Mouse (Mus musculus) forebrain, embryonic 14.5 days (tissue): ENCODE data around the gene Hvcn1. TPM values are rescaled to one million over a fixed set of nuclear protein-coding genes. Genes with fewer than 3 reads are reported as not detected.
"Not testable (repeated sequence)": the region's sequence is repeated elsewhere in the genome, so short reads cannot be mapped to it uniquely, and the experiment has no call there.

Source experiments
- ATAC-seq: fragments of 200-750 bp; cut with Nextera tagmentation; 2 replicates; pipeline ENCODE4 v1.8.0; 2017; ENCODE audit warnings: mild to moderate bottlenecking, moderate library complexity
- DNase-seq: peaks from one replicate; pipeline ENCODE4 v3.0.0-alpha.2; 2015; ENCODE audit warnings: low spot score
- H3K27ac ChIP-seq: fragments of 300-500 bp; sonication (generic); 2 replicates; pipeline ENCODE4 v1.5.1; 2014; ENCODE audit warnings: low read depth, mild to moderate bottlenecking, control low read depth, low read length, moderate library complexity
- H3K27me3 ChIP-seq: fragments of 300-500 bp; sonication (generic); replicated peaks from 2 replicates; pipeline ENCODE4 v1.6.1; 2014; ENCODE audit warnings: low read length, control low read depth, mixed read lengths; ENCODE audit not compliant: control insufficient read depth, insufficient read depth
- H3K36me3 ChIP-seq: fragments of 300-500 bp; sonication (generic); 2 replicates; pipeline ENCODE4 v1.6.1; 2014; ENCODE audit warnings: low read length, control low read depth; ENCODE audit not compliant: control insufficient read depth, insufficient read depth
- H3K4me1 ChIP-seq: fragments of 300-500 bp; sonication (generic); 2 replicates; pipeline ENCODE4 v1.6.1; 2014; ENCODE audit warnings: antibody characterized with exemption, low read length, control low read depth; ENCODE audit not compliant: control insufficient read depth, insufficient read depth
- H3K4me2 ChIP-seq: fragments of 300-500 bp; sonication (generic); 2 replicates; pipeline ENCODE4 v1.6.1; 2014; ENCODE audit warnings: mild to moderate bottlenecking, control low read depth, low read length
- H3K4me3 ChIP-seq: fragments of 300-500 bp; sonication (generic); 2 replicates; pipeline ENCODE4 v1.5.1; 2014; ENCODE audit warnings: low read depth, low read length, control low read depth
- H3K9ac ChIP-seq: fragments of 300-500 bp; sonication (generic); 2 replicates; pipeline ENCODE4 v1.6.1; 2014; ENCODE audit warnings: mild to moderate bottlenecking, low read length, control low read depth, moderate library complexity
- H3K9me3 ChIP-seq: fragments of 300-500 bp; sonication (generic); replicated peaks from 2 replicates; pipeline ENCODE4 v1.6.1; 2016; ENCODE audit warnings: low read length, control low read depth, mixed read lengths; ENCODE audit not compliant: control insufficient read depth
- WGBS: fragments of 180-500 bp; shearing (Covaris S2); extraction: QIAGEN DNeasy Blood & Tissue Kit; methylation state at CpG from one replicate; pipeline ENCODE4 v1.1.7; 2014; 5-methylcytosine and 5-hydroxymethylcytosine counted together
- polyA plus RNA-seq: library from polyadenylated mRNA; unstranded; fragments of >200 nt; fragmentation: Nextera tagmentation; extraction: Ambion mirVana; gene quantifications from 2 replicates; pipeline ENCODE4 v1.2.1, GENCODE M21; 2014

The Hvcn1 gene
- polyA plus RNA-seq, 1 experiment from 2014 or later, result 2.4 TPM

DNA sequence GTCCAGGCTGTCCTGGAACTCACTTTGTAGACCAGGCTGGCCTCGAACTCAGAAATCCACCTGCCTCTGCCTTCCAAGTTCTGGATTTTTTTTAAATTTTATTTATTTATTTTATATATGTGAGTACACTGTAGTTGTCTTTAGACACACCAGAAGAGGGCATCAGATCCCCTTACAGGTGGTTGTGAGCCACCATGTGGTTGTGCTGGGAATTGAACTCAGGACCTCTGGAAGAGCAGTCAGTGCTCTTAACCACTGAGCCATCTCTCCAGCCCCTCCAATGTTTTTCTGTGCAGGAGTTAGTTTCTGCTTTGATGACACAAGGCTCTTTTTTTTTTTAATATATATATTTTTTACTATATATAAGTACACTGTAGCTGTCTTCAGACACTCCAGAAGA lies 6.2 kb downstream of the Hvcn1 start:
- H3K27me3 ChIP-seq, ATAC-seq, DNase-seq, H3K36me3 ChIP-seq, H3K4me3 ChIP-seq, H3K4me2 ChIP-seq, H3K9ac ChIP-seq, H3K4me1 ChIP-seq, H3K9me3 ChIP-seq, H3K27ac ChIP-seq: not testable (repeated sequence)
- 94% methylated on average over 1 of the region's 1 CpGs for WGBS

DNA sequence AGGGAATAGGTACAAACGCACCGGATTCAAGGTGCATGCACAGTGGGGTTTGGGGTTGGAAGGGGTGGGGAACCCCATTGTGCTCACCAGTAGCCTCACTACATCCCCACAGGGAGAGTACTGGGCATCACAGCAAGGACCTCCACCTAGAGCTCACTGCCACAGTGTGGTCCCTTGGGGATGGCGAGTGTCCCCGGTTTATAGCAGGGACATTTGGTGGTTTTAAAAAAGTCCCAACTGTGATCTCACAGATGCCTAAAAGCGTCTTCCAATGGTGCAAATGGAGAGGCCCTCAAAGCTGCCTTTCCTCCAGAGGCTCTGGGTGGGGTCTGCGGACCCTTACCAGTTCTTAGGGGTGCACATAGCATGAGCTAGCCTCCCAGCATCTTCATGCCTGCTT lies 7.3 kb downstream of the Hvcn1 start:
- Histone ChIP-seq H3K4me2 (no peak overlapping the region), H3K9ac (no peak overlapping the region), H3K27me3 (no peaks in the 10 kb centered on the region), H3K9me3 (no peaks in the 10 kb centered on the region), H3K36me3 (no peaks in the 10 kb centered on the region), H3K27ac (no peak overlapping the region), H3K4me1 (peaks cover 7% of the 10 kb centered on the region), H3K4me3 (no peak overlapping the region)
- WGBS, result 93% methylated on average over 6 of the region's 6 CpGs
- DNase-seq (no peak), ATAC-seq (no peak)

DNA sequence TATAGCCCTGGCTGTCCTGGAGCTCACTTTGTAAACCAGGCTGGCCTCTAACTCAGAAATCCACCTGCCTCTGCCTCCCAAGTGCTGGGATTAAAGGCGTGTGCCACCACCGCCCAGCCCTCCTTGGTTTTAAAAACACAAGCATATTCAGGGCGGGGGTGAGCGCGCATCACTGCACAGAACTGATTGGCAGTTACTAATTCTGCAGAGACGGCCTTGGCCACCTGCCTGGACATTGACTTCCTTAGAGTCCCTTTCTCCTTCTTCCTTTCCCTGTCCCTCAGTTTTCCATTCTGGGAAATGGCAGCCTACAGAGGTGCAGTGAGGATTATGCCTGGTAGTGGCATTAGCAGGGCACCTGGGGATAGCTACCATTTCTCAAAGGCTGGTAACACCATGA lies 11.0 kb downstream of the Hvcn1 start:
- no peaks in the 10 kb centered on the region for H3K4me1 ChIP-seq
- no peak overlapping the region for H3K9ac ChIP-seq
- no peaks in the 10 kb centered on the region for H3K36me3 ChIP-seq
- H3K9me3 ChIP-seq, result no peaks in the 10 kb centered on the region
- ATAC-seq, result no peak
- no peak overlapping the region for H3K4me2 ChIP-seq
- H3K4me3 ChIP-seq, result no peak overlapping the region
- H3K27ac ChIP-seq, result no peak overlapping the region
- WGBS, result 74% methylated on average over 6 of the region's 6 CpGs
- no peak for DNase-seq
- H3K27me3 ChIP-seq, result no peaks in the 10 kb centered on the region

DNA sequence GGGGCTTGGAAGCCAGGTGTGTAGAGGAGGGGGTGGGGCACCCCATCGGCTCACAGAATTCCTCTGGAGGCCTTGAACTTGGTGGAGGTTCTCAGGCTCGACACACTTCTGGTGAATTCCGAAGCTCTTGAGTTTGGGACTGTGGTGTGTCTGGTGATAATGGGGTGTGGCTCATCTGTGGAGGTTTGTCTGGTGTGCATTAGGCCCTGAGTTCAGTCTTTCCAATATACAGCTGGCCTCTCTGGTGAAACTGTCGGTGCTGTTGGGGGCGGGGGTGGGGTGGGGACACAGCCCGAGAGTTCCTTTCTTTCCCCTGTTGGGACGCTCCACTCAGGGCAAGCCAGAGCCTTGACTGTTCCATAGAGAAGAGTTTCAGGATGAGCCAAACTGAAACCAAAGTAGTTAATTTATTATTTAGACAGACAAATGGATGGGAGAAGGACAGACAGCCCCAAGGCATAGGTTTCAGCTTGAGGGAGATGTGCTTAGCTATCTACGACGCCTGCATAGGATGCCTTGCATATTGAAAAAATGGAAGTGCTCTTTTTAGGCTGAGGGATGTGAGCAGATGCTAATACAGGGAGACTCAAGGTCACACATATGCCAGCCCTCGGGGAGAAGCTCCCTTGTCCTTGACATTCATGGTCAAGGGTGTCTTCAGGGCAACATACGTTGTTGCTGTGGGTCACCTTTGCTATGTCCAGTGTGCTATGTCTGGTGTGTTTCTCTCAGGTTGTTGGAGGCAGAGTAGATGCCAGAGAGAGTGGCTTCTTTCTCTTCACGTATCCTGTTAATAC lies 11.7 kb downstream of the Hvcn1 start:
- no peak for ATAC-seq
- 95% methylated on average over 12 of the region's 12 CpGs for WGBS

DNA sequence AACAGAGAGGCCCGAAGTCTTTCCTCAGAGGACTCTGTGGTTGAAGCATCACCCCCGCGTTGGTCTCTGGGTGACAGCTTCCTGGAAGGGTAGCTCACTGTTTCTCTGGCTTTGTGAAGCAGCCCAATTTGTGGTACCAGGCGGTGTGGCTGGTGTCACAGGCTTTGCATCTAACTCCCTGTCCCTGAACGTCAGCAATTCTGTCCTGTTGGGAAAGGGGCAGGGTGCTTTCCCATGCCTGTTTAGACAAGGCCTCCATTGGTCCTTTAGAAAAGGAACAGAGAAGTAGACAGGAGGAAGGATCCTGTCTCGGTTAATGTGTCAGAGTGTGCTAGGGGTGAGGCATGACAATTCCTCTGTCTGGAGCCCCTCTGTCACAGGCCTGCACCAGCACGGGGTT lies 12.3 kb downstream of the Hvcn1 start:
- Histone ChIP-seq H3K27ac (no peak overlapping the region), H3K9me3 (no peaks in the 10 kb centered on the region), H3K9ac (no peak overlapping the region), H3K4me1 (no peaks in the 10 kb centered on the region), H3K36me3 (no peaks in the 10 kb centered on the region), H3K4me3 (no peak overlapping the region), H3K4me2 (no peak overlapping the region), H3K27me3 (no peaks in the 10 kb centered on the region)
- no peak for ATAC-seq
- WGBS, result 87% methylated on average over 7 of the region's 7 CpGs
- DNase-seq, result no peak

More for the DNA sequence above, 11.7 kb downstream of the Hvcn1 start:
- H3K9me3 ChIP-seq, result no peaks in the 10 kb centered on the region
- no peak overlapping the region for H3K4me3 ChIP-seq
- H3K4me1 ChIP-seq, result no peaks in the 10 kb centered on the region
- H3K27me3 ChIP-seq, result no peaks in the 10 kb centered on the region
- no peak overlapping the region for H3K27ac ChIP-seq
- DNase-seq, result no peak
- H3K36me3 ChIP-seq, result no peaks in the 10 kb centered on the region
- no peak overlapping the region for H3K4me2 ChIP-seq
- no peak overlapping the region for H3K9ac ChIP-seq

DNA sequence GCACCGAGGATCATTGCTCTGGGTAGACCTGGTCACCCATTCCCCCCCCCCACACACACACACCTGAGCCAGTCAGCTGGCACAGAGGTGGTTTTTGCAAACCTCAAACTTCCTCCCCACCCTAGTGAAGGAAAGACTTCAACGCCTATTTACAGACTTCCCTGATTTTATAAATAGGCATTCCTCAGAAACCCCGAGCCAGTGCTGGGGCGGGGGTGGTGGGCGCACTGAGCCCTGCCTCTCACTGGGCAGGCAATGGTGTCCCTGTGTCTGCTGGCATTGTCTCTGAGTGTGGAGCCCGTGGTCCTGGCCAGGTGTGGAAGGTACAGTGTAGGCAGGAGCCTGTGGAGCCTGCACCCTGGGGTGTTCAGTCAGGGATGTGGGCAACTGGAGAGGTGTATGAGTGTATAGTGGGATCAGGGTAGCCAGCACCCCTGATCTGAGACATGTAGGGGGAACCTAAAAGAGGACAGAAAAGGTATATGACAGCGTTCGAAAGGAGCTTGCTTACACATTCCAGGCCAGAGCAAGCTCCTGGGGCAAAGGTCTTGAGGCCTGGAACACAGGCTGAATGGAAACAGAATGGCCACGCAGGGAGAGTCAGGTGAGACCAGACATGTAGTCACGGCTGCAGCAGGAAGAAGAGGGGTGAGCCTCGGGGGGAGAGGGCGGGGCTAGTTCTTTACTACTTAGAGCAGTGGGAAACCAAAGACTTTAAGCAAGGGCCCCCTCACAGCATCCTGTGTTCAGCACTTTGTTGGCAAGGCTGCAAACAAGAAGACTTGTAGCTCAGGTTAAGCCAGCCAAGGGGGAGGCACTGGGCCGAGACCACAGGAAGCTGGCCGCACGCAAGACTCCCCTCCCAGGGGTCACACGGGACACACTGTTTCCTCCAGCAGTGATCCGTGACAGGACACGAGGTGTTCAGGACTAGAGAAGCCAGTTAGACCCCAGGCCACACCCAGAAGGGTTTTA lies 13.3 kb downstream of the Hvcn1 start:
- Histone ChIP-seq H3K27ac (no peak overlapping the region), H3K36me3 (no peaks in the 10 kb centered on the region), H3K9me3 (no peaks in the 10 kb centered on the region), H3K4me1 (no peaks in the 10 kb centered on the region), H3K4me3 (no peak overlapping the region), H3K4me2 (no peak overlapping the region), H3K9ac (no peak overlapping the region), H3K27me3 (no peaks in the 10 kb centered on the region)
- no peak for ATAC-seq
- 71% methylated on average over 18 of the region's 18 CpGs for WGBS
- no peak for DNase-seq

DNA sequence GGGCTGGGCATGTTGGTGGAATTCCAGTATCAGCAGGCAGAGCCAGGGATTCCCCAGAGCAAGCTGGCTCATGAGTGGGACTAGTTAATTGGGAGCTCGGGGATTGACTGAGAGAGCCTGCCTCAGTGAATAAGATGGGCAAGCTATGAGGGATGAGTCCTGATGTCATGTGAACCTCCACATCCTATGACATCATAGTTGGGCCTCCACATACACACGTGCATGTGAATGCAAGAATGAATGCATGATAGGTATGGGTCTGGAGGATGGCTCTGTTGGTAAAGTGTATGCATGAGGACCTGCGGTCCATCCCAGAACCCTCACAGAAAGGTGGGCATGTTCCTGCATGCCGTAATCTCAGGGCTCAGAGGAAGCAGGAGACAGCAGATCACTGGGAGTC lies 14.5 kb downstream of the Hvcn1 start:
- no peak overlapping the region for H3K4me3 ChIP-seq
- H3K4me2 ChIP-seq, result no peak overlapping the region
- H3K36me3 ChIP-seq, result no peaks in the 10 kb centered on the region
- ATAC-seq (no peak), DNase-seq (no peak)
- 92% methylated on average over 4 of the region's 4 CpGs for WGBS
- no peaks in the 10 kb centered on the region for H3K9me3 ChIP-seq
- H3K9ac ChIP-seq, result no peak overlapping the region
- no peaks in the 10 kb centered on the region for H3K27me3 ChIP-seq
- H3K27ac ChIP-seq, result no peak overlapping the region
- H3K4me1 ChIP-seq, result no peaks in the 10 kb centered on the region

DNA sequence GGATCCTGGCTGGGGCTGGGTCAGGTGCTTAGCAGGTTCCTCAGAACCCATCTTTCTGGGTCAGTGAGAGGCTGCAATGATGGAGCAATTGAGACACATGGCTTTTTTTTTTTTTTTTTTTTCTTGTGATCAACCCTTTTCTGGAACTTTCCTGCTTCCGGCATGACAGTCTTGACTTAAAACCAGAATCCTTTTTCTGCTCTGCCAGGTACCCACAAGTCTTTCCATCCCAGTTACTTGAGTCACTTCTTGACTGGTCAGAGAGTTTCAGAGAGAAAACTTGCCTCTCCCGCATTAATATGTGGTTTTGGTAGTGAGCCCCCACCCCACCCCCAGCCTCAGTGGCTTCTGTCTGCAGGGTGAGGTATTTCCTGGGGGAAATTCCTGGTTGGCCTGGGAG lies 17.7 kb downstream of the Hvcn1 start:
- H3K4me2 ChIP-seq, result no peak overlapping the region
- H3K9me3 ChIP-seq, result no peaks in the 10 kb centered on the region
- H3K9ac ChIP-seq, result no peak overlapping the region
- no peak overlapping the region for H3K27ac ChIP-seq
- ATAC-seq, result no peak
- H3K4me1 ChIP-seq, result no peaks in the 10 kb centered on the region
- no peak for DNase-seq
- no peaks in the 10 kb centered on the region for H3K36me3 ChIP-seq
- H3K27me3 ChIP-seq, result no peaks in the 10 kb centered on the region
- H3K4me3 ChIP-seq, result no peak overlapping the region
- WGBS, result 85% methylated on average over 2 of the region's 2 CpGs
